Mouse (Mus musculus) mouse trophoblast stem cell (cell line): ENCODE measurements around the gene Fam160b1.

Experiments
- in situ Hi-C, 2 experiments: fragments of 300-500 bp; cut with MseI, MboI; formaldehyde crosslinking; loops; 2 replicates in 1 of 2; 3 replicates in 1 of 2; pipeline ENCODE4 v1.15.1; 2025

The Fam160b1 gene

DNA sequence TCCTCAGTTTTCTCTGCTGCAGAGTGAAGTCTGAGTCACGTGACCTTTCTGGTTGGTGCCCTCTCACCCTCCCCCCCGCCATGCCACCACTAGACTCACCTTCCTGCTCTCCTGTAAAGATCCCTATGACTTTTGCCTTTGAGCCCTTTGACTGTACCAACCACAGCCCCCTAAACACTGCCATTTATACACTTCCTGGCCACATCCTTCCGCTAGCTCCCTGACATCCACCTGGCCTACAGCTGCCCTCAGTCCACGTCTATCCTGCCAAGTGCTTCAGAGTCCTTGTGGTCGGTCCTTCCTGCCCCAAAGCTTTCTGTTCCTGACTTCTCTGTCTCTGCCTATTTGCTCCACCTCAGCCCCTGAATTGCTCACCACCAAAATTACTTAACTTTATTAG lies 16.6 kb upstream of the Fam160b1 start:
- in situ Hi-C loops = no loop called here

DNA sequence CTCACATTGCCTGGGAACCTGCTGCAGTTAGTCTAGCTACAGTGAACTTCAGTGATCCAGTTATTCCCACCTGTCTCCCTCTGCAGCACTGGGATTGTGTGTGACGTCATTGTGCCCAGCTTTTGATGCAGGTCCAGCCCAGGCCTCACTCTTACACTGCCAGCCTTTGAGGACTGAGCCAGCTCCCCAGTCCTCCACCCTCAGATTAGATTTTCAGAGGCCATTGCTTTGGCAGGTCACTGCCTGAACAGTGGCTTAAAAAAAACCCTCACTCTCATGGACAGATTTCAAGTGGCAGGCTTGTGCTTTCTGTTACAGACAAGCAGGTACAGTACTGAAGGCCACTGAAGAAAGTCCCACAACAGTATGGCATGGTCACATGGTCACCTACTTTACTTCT lies 15.8 kb upstream of the Fam160b1 start:
- in situ Hi-C loops = no loop called here

GRCm38 (mm10) chr19:57349096-57349495 lies 11.4 kb upstream of the Fam160b1 start:
- in situ Hi-C loops = no loop called here

DNA sequence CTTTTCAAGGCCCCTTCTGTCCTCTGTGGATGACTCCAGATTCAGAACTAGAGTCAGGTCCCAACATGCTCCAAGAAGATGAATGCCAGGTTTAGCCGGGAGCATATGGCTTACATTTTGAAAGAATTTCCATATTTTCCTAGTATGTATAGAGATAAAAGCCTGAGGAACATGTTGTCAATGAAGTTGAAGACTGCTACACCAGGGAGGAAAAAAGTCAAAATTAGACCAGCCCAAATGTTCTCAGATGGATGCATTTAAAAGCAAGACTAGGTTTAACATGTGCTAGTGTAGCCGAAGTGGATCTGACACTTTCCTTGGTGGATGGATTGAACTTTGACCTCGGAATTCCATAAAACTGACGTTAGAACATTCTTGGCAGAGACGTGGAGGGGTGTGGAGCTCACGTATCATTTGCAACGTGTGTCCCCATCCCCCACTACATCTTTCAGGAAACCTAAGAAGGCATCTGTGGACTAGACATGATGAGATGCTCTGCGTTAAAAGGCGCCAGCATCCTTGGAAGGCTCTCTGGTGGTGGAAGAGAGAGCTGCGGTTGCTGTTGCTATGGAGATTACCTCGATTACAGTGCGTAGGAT lies 8.0 kb upstream of the Fam160b1 start:
- in situ Hi-C loops = no loop called here

GRCm38 (mm10) chr19:57353228-57353627 lies 7.3 kb upstream of the Fam160b1 start:
- in situ Hi-C loops = no loop called here

- in situ Hi-C loops = no loop called here
These were observed 6.4 kb upstream of the Fam160b1 start for GRCm38 (mm10) chr19:57354050-57354449.

DNA sequence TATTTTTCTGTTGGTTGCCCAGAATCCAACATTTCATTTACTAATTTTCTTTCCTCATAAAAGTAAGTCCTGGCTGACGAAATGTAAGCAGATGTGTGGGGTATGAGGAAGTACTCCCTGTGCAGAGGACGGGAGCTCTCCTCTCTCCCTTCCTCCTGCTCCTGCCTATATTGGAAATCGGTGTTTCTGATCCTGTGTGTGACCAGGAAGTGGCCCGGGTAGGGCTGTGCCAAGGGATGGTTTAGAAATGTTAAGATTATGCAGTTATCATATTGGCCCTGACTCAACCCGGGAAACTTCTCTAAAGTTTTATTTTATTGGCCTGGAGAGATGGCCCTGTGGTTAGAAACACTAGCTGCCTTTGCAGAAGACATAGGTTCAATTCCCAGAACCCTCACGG lies 5.8 kb upstream of the Fam160b1 start:
- in situ Hi-C loops = no loop called here

DNA sequence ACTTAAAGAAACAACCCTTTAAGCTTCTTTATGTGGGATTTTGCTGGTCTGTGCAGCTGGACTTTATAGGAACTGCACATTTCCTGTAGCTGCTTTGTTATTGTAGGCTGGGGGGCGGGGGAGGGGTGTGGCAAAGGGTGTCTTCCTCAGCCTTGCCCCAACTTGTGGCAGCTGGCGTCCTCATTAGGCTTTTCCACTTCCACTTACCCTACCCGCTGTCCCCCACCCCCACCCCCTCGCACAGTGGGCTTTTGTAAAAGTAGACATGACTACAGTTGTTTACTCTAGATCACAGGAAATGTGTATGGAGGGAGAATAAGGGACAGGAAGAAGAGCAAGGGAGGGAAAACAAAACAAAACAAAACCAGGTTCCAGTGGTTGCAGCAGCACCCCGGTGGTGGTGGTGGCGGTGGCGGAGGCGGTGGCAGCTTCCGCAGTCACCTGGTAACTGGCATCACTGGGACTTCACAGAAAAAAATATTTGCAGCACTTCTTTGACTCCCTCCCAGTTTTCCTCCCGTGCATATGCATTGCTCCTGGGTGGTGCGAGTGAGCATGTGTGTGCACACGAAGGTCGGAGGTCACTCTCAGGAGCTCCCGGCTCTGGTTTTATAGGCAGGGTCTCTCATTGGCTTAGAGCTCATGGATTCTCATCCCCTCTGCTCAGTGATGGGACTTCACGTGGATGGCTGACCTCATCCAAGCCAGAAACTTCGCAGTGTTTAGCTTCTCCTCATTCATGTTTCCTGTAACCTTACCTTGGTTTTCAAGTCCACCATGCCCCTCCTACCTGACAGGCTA lies 4.8 kb upstream of the Fam160b1 start:
- in situ Hi-C loops = no loop called here

GRCm38 (mm10) chr19:57356273-57356672 lies 4.2 kb upstream of the Fam160b1 start:
- in situ Hi-C loops = no loop called here

DNA sequence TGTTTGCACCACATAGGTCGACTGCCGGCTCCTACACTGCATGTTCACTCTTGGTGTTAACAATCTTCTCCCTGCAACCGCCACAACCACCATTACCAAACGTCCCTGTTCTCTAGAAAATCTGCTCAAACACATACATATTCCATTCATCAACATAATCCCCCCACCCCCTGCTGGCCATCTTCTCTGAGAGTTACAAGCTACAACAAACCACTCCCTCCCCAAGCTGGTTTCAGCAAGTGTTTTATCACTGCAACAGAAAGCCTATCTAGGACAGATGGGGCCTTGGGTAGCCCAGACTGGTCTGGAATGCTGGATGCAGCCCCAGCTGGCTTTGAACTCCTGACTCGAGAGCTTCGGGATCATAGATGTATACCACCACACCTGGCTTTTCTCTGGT lies 3.2 kb upstream of the Fam160b1 start:
- in situ Hi-C loops = no loop called here

GRCm38 (mm10) chr19:57357811-57358210 lies 2.7 kb upstream of the Fam160b1 start:
- in situ Hi-C loops = no loop called here

- in situ Hi-C loops = no loop called here
These were observed 2.2 kb upstream of the Fam160b1 start for GRCm38 (mm10) chr19:57358322-57358721.

DNA sequence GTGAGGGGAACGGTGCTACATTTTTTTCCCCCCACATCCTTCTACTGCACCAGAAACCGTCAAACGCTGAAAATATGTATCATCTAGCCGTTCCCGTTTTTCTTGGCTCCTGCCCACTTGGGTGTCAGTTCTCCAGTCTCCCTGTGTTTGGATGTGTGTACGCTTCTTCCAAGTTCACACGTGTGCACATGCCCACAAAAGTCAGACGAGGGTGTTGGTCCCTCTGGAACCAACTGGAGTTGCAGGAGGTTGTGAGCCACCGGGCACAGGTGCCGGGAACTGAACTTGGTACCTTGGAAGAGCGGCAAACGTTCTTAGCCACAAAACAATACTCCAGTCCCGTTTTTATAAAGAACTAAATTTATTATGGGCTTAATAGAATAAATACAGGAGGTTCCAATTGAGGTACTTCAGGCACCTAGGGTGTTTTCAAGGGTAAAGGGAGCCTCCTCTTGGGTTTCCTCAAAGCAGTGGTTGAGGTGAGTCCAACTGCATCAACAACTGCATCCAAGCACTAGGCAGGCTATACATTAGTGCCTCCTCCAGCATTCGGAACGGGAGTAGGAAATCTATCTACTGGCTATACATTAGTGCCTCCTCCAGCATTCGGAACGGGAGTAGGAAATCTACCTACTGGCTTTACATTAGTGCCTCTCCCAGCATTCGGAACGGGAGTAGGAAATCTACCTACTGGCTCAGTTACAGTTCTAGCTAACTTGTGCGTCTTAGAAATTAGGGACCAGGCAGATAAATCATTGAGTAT lies 1.5 kb upstream of the Fam160b1 start:
- in situ Hi-C loops = no loop called here

DNA sequence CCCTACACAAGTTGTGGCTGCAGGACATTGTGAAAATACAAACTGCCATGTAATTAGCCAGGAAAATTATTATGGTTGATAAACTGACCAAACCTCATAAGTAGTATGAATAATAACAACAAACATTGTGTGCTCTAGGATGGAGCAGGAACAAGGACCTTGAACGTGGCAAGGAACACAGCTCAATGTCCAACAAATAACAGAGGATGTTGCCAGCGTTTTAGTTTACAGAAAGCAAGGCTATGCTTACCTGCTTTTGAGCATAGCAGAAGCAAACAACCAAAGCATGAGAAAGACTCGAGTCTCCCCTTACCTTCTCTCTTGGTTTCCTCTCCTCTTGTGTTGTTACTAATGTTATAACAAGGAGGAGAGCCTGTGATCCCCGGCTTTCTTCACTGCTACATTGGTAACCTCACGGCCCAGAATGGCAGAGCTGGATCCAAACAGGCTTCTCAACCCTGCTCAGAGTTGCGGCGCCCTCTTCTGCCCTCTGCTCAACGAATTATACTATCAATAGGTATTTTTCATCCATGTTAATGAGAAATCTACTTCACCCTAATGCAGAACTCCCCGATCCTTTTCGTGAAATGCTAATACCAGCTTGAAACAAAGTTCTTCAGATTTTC lies 666 bp upstream of the Fam160b1 start:
- in situ Hi-C loops = no loop called here

DNA sequence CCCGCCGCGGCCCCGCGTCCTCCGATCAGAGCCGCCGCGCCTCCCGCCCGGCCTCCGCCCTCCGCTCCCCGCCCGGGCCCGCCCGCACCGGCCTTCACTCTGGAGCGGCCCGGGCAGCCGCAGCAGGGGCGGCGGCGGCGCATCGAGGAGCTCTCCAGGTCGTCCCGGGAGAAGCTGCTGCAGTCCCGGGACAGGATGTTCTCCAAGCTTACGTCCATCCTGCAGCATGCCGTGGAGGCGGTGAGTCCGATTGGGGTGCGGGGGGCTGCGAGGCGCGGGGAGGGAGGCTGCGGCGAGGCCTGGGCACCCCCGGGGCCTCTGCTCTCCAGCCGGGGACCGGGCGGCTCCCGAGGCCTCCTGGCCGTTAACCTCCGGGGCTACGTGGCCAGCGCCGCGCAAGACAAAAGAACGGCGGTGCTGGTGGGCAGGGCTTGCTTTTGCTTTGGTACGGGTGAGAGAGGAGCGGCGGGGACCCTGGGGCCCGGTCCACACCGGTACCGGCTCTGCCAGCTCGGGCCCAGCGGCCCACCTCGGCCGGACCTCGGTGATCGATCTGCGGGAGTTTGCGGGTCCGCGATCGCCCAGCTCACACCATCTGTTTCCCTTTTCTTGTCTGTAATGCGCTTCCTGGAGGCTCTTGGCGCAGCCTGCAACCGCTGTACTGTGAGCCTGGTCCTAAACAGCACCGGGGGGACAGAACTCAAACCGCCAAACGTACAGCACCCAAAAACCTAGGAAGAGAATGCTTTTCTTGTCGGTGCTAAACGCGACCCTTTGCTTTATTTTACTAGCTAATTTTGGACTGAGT lies 855 bp downstream of the Fam160b1 start:
- in situ Hi-C loops = no loop called here

GRCm38 (mm10) chr19:57361939-57362307 lies 1.4 kb downstream of the Fam160b1 start:
- in situ Hi-C loops = no loop called here

DNA sequence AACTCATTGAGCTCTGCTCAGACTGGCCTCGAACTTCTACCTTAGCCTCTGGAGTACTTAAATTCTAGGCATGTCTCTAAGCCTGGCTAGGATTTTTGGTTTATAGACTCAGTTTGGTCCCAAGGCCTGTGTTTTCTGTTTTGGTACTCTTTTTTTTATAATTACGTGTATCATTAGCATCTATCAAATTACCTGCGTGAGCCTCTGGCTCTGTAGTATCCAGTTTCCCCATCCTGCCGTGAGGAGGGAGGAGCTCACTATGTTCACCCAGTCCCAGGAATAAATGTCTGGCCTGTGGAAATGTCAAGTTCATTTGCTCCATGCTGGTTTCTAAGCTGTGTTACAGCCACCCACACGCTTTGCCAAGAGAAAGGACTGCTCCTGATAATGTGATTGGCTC lies 2.1 kb downstream of the Fam160b1 start:
- in situ Hi-C loops = no loop called here

DNA sequence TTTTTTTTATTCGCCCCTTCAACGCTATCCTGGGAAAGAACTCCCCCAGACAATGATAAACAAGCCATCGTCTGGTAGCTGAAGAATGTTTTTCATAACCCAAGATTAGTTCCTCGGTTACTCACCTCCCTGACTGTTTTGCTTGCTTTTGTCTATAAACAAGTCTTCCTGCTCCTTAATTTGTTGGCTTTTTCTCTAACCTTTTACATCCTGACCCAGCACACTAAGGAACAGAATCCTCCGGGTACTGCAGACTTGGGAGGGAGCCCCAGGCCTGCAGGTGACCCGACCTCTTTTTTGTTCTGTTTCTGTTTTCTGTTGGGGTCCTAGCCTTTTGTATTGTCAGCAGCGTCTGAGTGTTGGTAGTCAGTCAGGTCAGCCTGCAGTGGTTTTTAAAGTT lies 2.6 kb downstream of the Fam160b1 start:
- in situ Hi-C loops = no loop called here

GRCm38 (mm10) chr19:57363538-57363937 lies 3.1 kb downstream of the Fam160b1 start:
- in situ Hi-C loops = no loop called here

DNA sequence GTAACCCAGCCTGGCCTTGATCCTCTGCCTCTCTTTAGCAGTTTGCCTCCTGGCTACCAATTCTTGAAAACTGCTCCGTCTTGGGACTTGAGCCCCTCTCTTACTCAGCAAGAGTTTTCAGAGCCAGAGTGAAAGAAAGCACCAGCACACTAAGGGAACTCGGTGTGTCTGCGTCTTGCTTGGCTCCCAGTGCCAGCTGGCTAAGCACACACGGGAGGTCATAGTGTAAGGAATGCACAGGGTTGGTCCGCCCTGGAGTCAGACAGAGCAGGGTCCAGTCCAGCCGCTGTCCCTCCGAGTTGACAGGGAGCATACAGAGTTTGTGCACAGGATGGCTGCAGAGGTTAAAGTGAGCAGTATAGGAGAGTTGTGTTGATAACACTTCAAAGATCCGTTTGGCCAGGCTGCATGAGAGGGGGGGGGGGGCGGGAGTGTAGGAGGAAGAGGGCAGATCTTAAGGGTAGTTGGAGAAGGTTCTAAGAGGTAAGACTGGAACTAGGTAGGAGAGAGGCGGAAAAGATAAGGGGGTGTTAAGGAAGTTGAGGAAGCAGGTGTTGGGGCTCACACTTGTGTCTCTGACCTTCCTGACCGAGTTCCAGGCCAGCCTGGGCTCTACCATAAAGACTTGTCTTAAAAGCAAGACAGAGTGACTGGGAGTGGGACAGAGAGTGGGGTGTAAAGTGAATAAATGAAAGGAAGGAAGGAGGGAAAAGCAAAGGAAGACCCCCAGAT lies 4.6 kb downstream of the Fam160b1 start:
- in situ Hi-C loops = no loop called here

GRCm38 (mm10) chr19:57366007-57366406 lies 5.5 kb downstream of the Fam160b1 start:
- in situ Hi-C loops = no loop called here
